Mouse (Mus musculus) E14TG2a.4 (cell line): ENCODE measurements around the gene Rnft2.

ENCODE experiments used
- H3K27me3 ChIP-seq: 2 replicates; pipeline ENCODE4 v1.6.1; 2014; ENCODE audit warnings: low read length, control low read depth; ENCODE audit not compliant: insufficient read depth
- H3K36me3 ChIP-seq: 2 replicates; pipeline ENCODE4 v1.6.1; 2014; ENCODE audit warnings: low read length, control low read depth; ENCODE audit not compliant: insufficient read depth
- H3K4me1 ChIP-seq: replicated peaks from 2 replicates; pipeline ENCODE4 v1.6.1; 2014; ENCODE audit warnings: low read depth, low read length, control low read depth
- H3K4me3 ChIP-seq: replicated peaks from 2 replicates; pipeline ENCODE4 v1.5.1; 2014; ENCODE audit warnings: mild to moderate bottlenecking, low read length
- H3K9me3 ChIP-seq: 2 replicates; pipeline ENCODE4 v1.6.1; 2014; ENCODE audit warnings: low read length, control low read depth
- CTCF ChIP-seq: conservative IDR thresholded peaks from 2 replicates; pipeline ENCODE4 v1.5.1; 2014; ENCODE audit warnings: low read length
- NANOG ChIP-seq: IDR thresholded peaks from 2 replicates; pipeline ENCODE4 v1.6.1; 2014; ENCODE audit warnings: borderline replicate concordance, low read length, mixed read lengths
- POU5F1 ChIP-seq: IDR thresholded peaks from 2 replicates; pipeline ENCODE4 v1.6.1; 2014; ENCODE audit warnings: low read length, borderline replicate concordance

Gene Rnft2

GRCm38 (mm10) chr5:118230071-118230611 is 14.8 kb downstream of the Rnft2 start:
- Histone ChIP-seq H3K27me3 (no peaks in the 10 kb centered on the region), H3K36me3 (peaks cover 56% of the 10 kb centered on the region), H3K4me1 (peaks cover 18% of the 10 kb centered on the region), H3K9me3 (no peaks in the 10 kb centered on the region), H3K4me3 (peak overlapping the region; percentile 41; the same call in 1 of the 2 replicates)
- TF ChIP-seq POU5F1 (no peak), CTCF (no peak), NANOG (no peak)

- Histone ChIP-seq H3K4me1 (no peaks in the 10 kb centered on the region), H3K4me3 (no peak overlapping the region), H3K9me3 (no peaks in the 10 kb centered on the region), H3K36me3 (peaks cover 55% of the 10 kb centered on the region), H3K27me3 (no peaks in the 10 kb centered on the region)
- TF ChIP-seq POU5F1 (no peak), NANOG (no peak), CTCF (no peak)
Observed at GRCm38 (mm10) chr5:118223142-118223757, 21.7 kb downstream of the Rnft2 start.

DNA sequence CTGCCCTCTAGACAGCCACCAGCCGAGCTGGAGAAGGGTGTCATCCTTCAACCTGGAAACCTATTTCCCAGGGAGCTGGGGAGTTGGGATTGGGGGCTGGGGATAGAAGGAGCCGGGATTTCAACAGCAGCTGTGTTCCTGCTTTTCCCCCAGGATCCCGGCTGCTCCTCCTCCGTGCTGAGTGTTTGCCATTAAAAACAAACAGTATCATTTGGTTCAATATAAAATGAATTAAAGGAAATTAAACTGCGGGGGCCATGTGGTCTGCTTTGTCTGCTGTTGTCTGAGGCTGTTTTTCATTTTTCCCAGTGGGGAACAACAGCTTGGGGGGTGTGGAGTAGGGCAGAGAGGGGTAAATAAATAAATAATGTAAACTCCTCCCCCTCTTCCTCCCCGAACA is 27.5 kb downstream of the Rnft2 start:
- TF ChIP-seq POU5F1 (no peak), NANOG (no peak), CTCF (no peak)
- H3K36me3 ChIP-seq = peaks cover 33% of the 10 kb centered on the region
- peaks cover 15% of the 10 kb centered on the region for H3K4me1 ChIP-seq
- no peaks in the 10 kb centered on the region for H3K9me3 ChIP-seq
- no peak overlapping the region for H3K4me3 ChIP-seq
- no peaks in the 10 kb centered on the region for H3K27me3 ChIP-seq

DNA sequence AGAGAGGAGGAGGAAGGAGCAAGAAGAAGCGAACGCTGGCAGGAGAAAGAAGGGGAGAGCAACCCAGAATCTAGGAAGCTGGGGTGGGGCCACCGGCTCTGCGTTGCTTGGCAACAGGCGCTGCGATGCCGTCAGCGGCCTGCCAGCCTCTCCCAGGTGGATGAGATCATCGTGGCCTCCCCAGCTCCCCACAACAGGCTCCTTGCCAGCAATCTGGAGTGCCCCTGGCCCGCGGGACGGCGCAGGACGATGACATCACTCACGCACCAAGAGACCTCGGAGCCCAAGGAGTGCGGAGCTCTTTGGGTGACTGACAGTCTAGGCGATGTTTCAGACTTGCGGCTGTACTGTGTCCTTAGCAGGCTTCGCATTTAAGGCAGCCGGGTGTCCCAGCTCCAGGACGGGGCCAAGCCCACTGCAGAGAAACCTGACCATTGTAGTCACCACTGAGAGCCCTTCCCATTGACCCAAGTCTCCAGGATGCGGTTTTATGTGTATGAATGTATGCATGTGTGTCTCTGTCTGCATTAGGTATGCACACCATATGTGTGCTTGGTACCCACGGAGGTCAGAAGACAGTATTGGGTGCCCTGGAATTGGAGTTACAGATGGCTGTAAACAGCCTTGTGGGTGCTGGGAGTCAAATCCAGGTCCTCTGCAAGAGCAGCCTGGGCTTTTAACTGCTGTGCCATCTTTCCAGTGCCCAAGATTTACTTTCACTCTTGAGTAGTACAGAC is 30.3 kb downstream of the Rnft2 start:
- peak overlapping the region; percentile 49 for H3K4me3 ChIP-seq
- peaks cover 17% of the 10 kb centered on the region for H3K36me3 ChIP-seq
- no peaks in the 10 kb centered on the region for H3K9me3 ChIP-seq
- no peak for TF ChIP-seq CTCF
- no peak for TF ChIP-seq NANOG
- TF ChIP-seq POU5F1 = no peak
- no peaks in the 10 kb centered on the region for H3K27me3 ChIP-seq
- H3K4me1 ChIP-seq = peaks cover 23% of the 10 kb centered on the region

DNA sequence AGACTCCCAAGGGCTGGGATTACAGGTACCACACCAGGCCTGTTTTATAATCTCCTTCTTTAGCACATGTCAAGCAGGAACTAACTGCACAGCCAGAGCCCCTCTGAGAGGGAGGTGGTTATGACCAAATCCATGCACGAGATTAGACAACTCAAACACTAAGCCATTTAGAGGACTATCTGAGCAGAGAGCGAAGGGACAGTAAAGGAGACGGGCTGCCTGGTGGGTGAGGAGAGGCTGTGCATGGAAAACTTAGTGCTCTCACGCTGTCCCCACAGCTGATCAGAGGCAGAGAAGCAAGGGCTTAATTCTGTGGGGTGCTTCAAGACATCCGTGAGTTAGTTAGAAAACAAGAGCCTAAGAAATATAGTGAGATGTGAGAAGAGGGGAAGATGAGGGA is 30.9 kb downstream of the Rnft2 start:
- H3K9me3 ChIP-seq = no peaks in the 10 kb centered on the region
- no peak for TF ChIP-seq POU5F1
- no peak for TF ChIP-seq NANOG
- no peak for TF ChIP-seq CTCF
- H3K4me1 ChIP-seq = peaks cover 26% of the 10 kb centered on the region
- H3K36me3 ChIP-seq = peaks cover 17% of the 10 kb centered on the region
- no peaks in the 10 kb centered on the region for H3K27me3 ChIP-seq
- H3K4me3 ChIP-seq = 0 out of 2 replicates have a peak overlapping the region, but pooled peaks have one; percentile 49

GRCm38 (mm10) chr5:118205852-118206251 is 39.1 kb downstream of the Rnft2 start:
- Histone ChIP-seq H3K9me3 (no peaks in the 10 kb centered on the region), H3K4me1 (peaks cover 27% of the 10 kb centered on the region), H3K27me3 (no peaks in the 10 kb centered on the region), H3K36me3 (peaks cover 3% of the 10 kb centered on the region; the same call in 1 of the 2 replicates), H3K4me3 (no peak overlapping the region)
- TF ChIP-seq NANOG (no peak), CTCF (no peak), POU5F1 (no peak)

GRCm38 (mm10) chr5:118204675-118205440 is 40.1 kb downstream of the Rnft2 start:
- no peaks in the 10 kb centered on the region for H3K9me3 ChIP-seq
- no peaks in the 10 kb centered on the region for H3K27me3 ChIP-seq
- no peak for TF ChIP-seq NANOG
- no peak for TF ChIP-seq CTCF
- no peak for TF ChIP-seq POU5F1
- peaks cover 6% of the 10 kb centered on the region; the same call in 1 of the 2 replicates for H3K36me3 ChIP-seq
- H3K4me1 ChIP-seq = peaks cover 24% of the 10 kb centered on the region
- no peak overlapping the region for H3K4me3 ChIP-seq

DNA sequence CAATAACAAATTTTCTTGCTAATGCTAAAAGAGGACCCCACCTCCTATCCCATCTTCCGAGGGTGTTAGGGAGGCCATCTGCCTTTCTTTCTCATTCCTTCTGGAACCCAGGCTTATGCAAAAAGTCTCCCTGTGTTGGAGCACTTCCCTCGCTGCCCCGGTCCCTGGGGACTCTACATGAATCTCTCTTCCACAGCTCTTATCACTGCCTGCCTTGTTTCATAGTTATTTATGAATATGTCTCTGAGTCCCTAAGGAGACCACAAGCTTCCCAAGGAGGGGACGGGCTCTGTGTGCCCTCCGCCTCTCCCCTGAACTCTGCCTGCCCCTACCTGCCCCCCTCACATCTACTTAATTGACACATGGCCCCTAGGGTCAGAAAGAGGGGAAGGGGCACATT is 45.2 kb downstream of the Rnft2 start:
- peaks cover 6% of the 10 kb centered on the region; the same call in 1 of the 2 replicates for H3K36me3 ChIP-seq
- no peak for TF ChIP-seq CTCF
- no peak overlapping the region for H3K4me3 ChIP-seq
- peaks cover 23% of the 10 kb centered on the region for H3K4me1 ChIP-seq
- no peaks in the 10 kb centered on the region for H3K9me3 ChIP-seq
- H3K27me3 ChIP-seq = no peaks in the 10 kb centered on the region
